In the genomic region with DNA sequence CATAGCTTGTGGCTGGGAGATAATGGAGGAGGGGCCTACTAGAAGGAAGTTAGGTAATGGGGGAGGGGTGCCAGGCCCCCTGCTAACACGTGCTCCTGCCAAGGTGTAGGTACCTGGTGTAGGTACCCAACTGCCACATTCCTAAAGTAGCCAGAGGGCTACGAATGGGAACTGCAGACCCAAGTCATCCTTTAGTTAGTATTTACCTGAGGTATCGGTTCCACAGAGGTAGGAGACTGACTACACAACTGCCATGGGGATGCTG, we compare ENCODE assay signal across 11 mouse cellular contexts.
DNase-seq lines count a peak whose midpoint lies in the region; ATAC-seq and TF ChIP-seq lines count a peak whose summit lies in the region.
"Had no signal": no experiment of that assay in that cellular context is flagged by ENCODE, and none has a peak within 500 bp of the region (broad histone marks: within the 10 kb centered on the region; RNA-seq: fewer than 3 reads in every experiment).

No protein-coding gene starts in this region.

- no peak for DNase-seq in heart, postnatal 36 days
- no peak for DNase-seq in lung, adult 2 months
- DNase-seq in spleen, postnatal 4 days (ENCODE audit: low spot score in 2 of 2), result no peak
- DNase-seq: layer of hippocampus, postnatal 36 days; lung, postnatal 14 days; thymus, postnatal 36 days had no signal

- peaks cover 32 to 57% of the 10 kb centered on the region in 2 experiments for H3K4me1 ChIP-seq in heart, embryonic 14.5 days (ENCODE audit: control insufficient read depth in 2 of 2, insufficient read depth in 2 of 2, low read length in 2 of 2)
- H3K4me1 ChIP-seq in lung, embryonic 16.5 days (replicated peaks; ENCODE audit: control insufficient read depth, insufficient read depth, low read length), result peaks cover 47% of the 10 kb centered on the region
- peaks cover 24% of the 10 kb centered on the region for H3K4me1 ChIP-seq in lung, adult 2 months (ENCODE audit: control insufficient read depth, insufficient read depth, low read length)
- H3K4me1 ChIP-seq in forebrain, embryonic 13.5 days, result peaks cover 98% of the 10 kb centered on the region

- no peak overlapping the region for H3ac ChIP-seq in myocyte (ENCODE audit: control insufficient read depth, insufficient read length)

- intact Hi-C loops in heart, postnatal 36 days (cut with DNase I), result loop anchor here (2.0 to 5.0 kb wide), 6 partner anchors 56 to 290 kb away; a partner anchor contains a TSS

- ATAC-seq in heart, embryonic 14.5 days (ENCODE audit: insufficient number of reproducible peaks, insufficient read depth, low FRiP score, low read depth), result 0 out of 2 replicates have a peak, but pooled peaks have one; percentile 23
- no peak for ATAC-seq in lung, embryonic 16.5 days (ENCODE audit: low read depth)
- no peak for ATAC-seq in forebrain, embryonic 13.5 days
- ATAC-seq: inflammation-experienced regulatory T-cells, adult 6 months had no signal

- WGBS in heart, embryonic 14.5 days, result 78% methylated on average over 3 of the region's 3 CpGs
- 83% methylated on average over 3 of the region's 3 CpGs for WGBS in lung, embryonic 16.5 days
- WGBS in lung, adult 2 months, result 86% methylated on average over 3 of the region's 3 CpGs
- WGBS in forebrain, embryonic 13.5 days, result 94% methylated on average over 3 of the region's 3 CpGs

- no peaks in the 10 kb centered on the region for H3K79me2 ChIP-seq in myocyte (ENCODE audit: control insufficient read depth, insufficient read depth)

- peak overlapping the region; percentile 34; the same call in 1 of the 2 replicates for H3K4me2 ChIP-seq in heart, embryonic 14.5 days (ENCODE audit: low read length)
- no peak overlapping the region for H3K4me2 ChIP-seq in lung, embryonic 16.5 days (ENCODE audit: low read depth, low read length)
- H3K4me2 ChIP-seq in forebrain, embryonic 13.5 days, result no peak overlapping the region
- peak overlapping the region; percentile 62 for H3K4me2 ChIP-seq in myocyte (ENCODE audit: low read depth)

- TF ChIP-seq CTCF in lung, adult 2 months (IDR thresholded peaks at IDR 0.05; ENCODE audit: insufficient read depth, low read length), result no peak

- H3K27ac ChIP-seq in heart, embryonic 14.5 days (replicated peaks in 1 of 2; ENCODE audit: control insufficient read depth in 1 of 2, insufficient read depth in 1 of 2, low read depth in 2 of 2, low read length in 2 of 2), result peak overlapping the region; percentile 71 to 84
- peak overlapping the region; percentile 1; the same call in 1 of the 2 replicates for H3K27ac ChIP-seq in lung, embryonic 16.5 days (ENCODE audit: low read length)
- H3K27ac ChIP-seq in forebrain, embryonic 13.5 days, result peak overlapping the region; percentile 57

- H3K9ac ChIP-seq in heart, embryonic 14.5 days (ENCODE audit: low read length), result no peak overlapping the region
- no peak overlapping the region for H3K9ac ChIP-seq in lung, embryonic 16.5 days (ENCODE audit: low read length)
- H3K9ac ChIP-seq in forebrain, embryonic 13.5 days, result no peak overlapping the region

- H3K36me3 ChIP-seq in heart, embryonic 14.5 days (ENCODE audit: control insufficient read depth, insufficient read depth, low read length), result peaks cover 17% of the 10 kb centered on the region
- peaks cover 3% of the 10 kb centered on the region; the same call in 1 of the 2 replicates for H3K36me3 ChIP-seq in lung, embryonic 16.5 days (ENCODE audit: control insufficient read depth, insufficient read depth, low read length)
- H3K36me3 ChIP-seq in forebrain, embryonic 13.5 days (ENCODE audit: poor library complexity, severe bottlenecking), result peaks cover 12% of the 10 kb centered on the region; the same call in 1 of the 2 replicates
- H3K36me3 ChIP-seq in myocyte (ENCODE audit: control insufficient read depth, insufficient read depth), result no peaks in the 10 kb centered on the region

- no peak overlapping the region for H3K4me3 ChIP-seq in heart, embryonic 14.5 days (ENCODE audit: control insufficient read depth in 1 of 2, insufficient read depth in 1 of 2, low read depth in 1 of 2, low read length in 2 of 2)
- H3K4me3 ChIP-seq in lung, embryonic 16.5 days (ENCODE audit: low read length), result no peak overlapping the region
- no peak overlapping the region for H3K4me3 ChIP-seq in lung, adult 2 months (replicated peaks; ENCODE audit: extremely low read depth, low read depth, low read length)
- H3K4me3 ChIP-seq in forebrain, embryonic 13.5 days, result no peak overlapping the region
- no peak overlapping the region for H3K4me3 ChIP-seq in myocyte

- no peak for TF ChIP-seq POLR2A in lung, adult 2 months (IDR thresholded peaks at IDR 0.05; ENCODE audit: borderline replicate concordance, extremely low read depth, low read depth, low read length)
- TF ChIP-seq POLR2A in myocyte (IDR thresholded peaks at IDR 0.05; ENCODE audit: insufficient read length, low read depth), result no peak

- H3K9me3 ChIP-seq in heart, embryonic 14.5 days (ENCODE audit: control insufficient read depth, low read length), result no peaks in the 10 kb centered on the region
- no peaks in the 10 kb centered on the region for H3K9me3 ChIP-seq in lung, embryonic 16.5 days (ENCODE audit: control insufficient read depth, low read length)
- H3K9me3 ChIP-seq in forebrain, embryonic 13.5 days (replicated peaks), result no peaks in the 10 kb centered on the region

- no peaks in the 10 kb centered on the region for H3K27me3 ChIP-seq in heart, embryonic 14.5 days (ENCODE audit: control insufficient read depth, insufficient read depth, low read length)
- no peaks in the 10 kb centered on the region for H3K27me3 ChIP-seq in lung, embryonic 16.5 days (ENCODE audit: control insufficient read depth, insufficient read depth, low read depth, low read length)
- H3K27me3 ChIP-seq in forebrain, embryonic 13.5 days, result no peaks in the 10 kb centered on the region
- H3K27me3 ChIP-seq in myocyte (ENCODE audit: control insufficient read depth, insufficient read depth, insufficient read length), result no peaks in the 10 kb centered on the region

TF ChIP-seq in myocyte, 11 proteins besides CTCF, POLR2A, EP300 and RAD21:
- TF ChIP-seq MYOD1 (IDR thresholded peaks at IDR 0.05; ENCODE audit: control insufficient read depth in 1 of 3, insufficient read length in 2 of 3, low read depth in 2 of 3) (no peak), REST (IDR thresholded peaks at IDR 0.05; ENCODE audit: insufficient read depth, insufficient read length) (no peak), SRF (IDR thresholded peaks at IDR 0.05; ENCODE audit: control insufficient read depth, insufficient read length, low read depth) (no peak), POLR2AphosphoS2 (IDR thresholded peaks at IDR 0.05; ENCODE audit: insufficient read length, low read depth) (no peak), TCF3 (IDR thresholded peaks at IDR 0.05; ENCODE audit: insufficient read length, low read depth) (no peak), E2F4 (IDR thresholded peaks at IDR 0.05; ENCODE audit: insufficient read depth) (no peak), MYOG (IDR thresholded peaks at IDR 0.05; ENCODE audit: control insufficient read depth in 1 of 3, insufficient read depth in 1 of 3, insufficient read length in 2 of 3, low read depth in 2 of 3) (no peak), USF1 (IDR thresholded peaks at IDR 0.05; ENCODE audit: low read depth) (no peak), CEBPB (IDR thresholded peaks at IDR 0.05; ENCODE audit: insufficient read depth, poor library complexity, severe bottlenecking) (no peak), TCF12 (IDR thresholded peaks at IDR 0.05; ENCODE audit: insufficient read depth, poor library complexity, severe bottlenecking) (no peak), MAX (IDR thresholded peaks at IDR 0.05; ENCODE audit: low read depth) (no peak)
TF ChIP-seq in myocyte: peak in this region for 0.

Comparison
In these comparisons a context has a peak if more than half of its experiments do, and no peak if none do; other contexts are left out.
1. H3K27ac ChIP-seq: peak in every context shown above with its lines; median percentile 78 in heart, embryonic 14.5 days; 57 in forebrain, embryonic 13.5 days; 1 in lung, embryonic 16.5 days.
2. H3K4me2 ChIP-seq: peak in heart, embryonic 14.5 days (single experiment) and myocyte (single experiment); none in lung, embryonic 16.5 days (single experiment) and forebrain, embryonic 13.5 days (single experiment).